Mouse (Mus musculus) yolk sac, embryonic 10.5 days (tissue): ENCODE results near the gene Parp6.

ENCODE experiments used
- DNase-seq: peaks from one replicate; pipeline ENCODE4 v3.0.0-alpha.2; 2017; ENCODE audit warnings: low spot score

The Parp6 gene

DNA sequence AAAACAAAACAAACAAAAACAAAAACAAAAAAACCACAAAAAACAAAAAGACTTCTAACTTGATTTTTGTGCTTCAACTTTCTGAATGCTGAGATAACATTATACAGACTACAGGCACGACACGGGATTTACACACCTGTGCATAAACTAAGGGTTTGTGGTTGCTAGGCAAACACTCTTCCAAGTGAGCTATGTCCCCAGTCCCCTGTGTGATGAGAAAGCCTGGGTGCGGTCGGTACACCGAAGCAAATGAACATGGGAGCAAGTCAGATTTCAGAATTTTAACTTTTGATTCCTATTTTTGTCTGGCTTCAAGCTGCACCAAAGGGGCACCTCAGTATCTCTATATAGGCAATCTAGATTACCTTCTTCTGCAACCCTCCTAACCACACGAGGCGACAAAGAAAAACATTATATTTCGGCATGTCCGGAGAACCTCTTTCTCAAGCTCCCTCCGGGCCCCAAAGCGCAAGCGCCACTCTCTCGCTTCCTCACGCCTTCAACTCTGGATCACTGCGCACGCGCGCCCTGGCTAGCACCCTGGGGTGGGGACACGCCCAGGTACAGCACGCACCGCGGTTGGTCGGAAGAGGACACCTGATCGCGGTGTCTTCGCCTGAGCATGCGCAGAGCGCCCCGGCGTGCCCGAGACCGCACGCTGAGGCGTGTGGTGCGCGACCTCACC, at the start of gene Parp6:
Gene Parp6, plus strand, starts transcription at position 663 of the 685 bp plus-strand sequence.
- DNase-seq: peak; percentile 99

DNA sequence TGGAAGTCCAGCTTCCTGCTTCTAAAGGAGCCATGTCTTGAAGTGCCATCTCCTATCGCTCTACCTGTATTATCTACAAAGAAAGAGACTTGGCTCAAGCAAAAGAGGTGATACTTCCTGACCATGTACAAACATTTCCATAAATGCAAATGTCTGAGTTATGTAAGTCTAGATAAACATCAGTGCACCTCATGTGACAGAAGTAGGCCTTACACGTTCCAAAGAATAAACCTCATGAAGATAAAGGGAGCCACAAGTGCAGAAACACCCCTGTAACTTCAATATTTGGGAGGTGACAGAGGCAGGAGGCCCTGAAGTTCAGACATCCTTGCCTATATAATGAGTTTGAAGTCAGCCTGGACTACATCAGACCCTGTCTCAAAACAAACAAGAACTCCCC, 45.2 kb upstream of the Parp6 start:
- DNase-seq: no peak

DNA sequence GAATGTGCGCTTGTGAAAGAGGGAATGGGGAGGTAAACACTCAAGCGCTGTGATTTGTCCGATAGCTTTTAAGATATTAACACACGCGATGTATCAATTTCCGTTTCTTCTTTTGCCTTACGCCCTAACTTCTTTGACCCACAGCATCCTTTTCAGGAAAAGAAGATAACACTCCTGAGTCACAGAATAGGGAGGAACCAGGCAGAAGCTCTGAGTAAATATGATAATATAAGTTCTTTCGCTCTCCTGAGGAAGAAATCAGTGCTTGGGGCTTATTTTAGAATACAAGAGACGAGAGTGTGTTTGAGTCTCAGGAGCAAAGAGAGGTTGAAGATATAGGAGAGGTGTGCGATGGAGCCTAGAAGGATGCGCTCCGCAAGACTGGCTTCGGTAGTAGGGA, 39.7 kb upstream of the Parp6 start:
- no peak for DNase-seq

DNA sequence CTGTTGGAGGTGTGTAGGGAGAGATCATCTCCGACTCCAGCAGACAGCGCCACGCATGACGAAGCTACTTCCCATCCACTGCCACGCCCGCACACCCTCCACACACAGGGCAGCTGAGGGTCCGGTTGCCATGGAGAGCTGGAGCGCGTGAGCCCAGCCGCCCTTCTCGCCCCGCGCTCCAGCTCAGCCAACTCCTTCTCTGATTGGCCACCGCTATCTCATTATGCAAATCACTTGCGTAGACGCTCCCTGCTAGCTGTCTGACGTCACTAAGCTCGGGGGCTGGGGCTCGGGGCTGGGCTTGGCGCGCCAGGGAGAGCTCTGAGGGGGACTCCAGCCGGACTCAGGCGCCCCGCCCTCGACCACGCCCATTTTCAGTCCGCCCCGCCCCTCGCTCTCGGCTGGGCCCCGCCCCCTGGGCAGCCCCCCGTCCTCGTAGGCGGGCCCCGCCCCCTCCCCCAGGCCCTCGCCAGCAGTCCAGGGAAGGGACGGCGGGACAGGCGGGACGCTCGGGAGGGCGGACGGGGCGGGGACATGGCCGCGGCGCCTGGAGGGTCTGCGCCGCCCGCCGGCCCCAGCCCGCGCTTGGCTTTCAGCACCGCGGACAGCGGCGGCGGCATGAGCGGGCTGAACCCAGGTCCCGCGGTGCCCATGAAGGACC, 39.1 kb upstream of the Parp6 start, which contains the start of gene Celf6:
Gene Celf6, plus strand, starts transcription at position 74 of the 661 bp plus-strand sequence.
- peak; percentile 100 for DNase-seq

DNA sequence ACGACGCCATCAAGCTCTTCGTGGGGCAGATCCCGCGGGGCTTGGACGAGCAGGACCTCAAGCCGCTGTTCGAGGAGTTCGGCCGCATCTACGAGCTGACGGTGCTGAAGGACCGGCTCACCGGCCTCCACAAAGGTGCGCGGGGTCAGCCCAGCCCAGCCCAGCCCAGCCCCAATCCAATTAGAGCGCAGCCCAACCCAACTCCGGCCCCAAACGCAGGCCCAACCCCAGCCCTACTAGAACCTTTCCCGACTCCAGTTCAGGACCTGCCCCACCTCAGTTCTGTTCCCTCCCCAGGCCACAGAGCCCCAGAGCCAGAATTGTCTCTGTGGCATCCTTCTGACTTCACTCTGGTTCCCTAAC, 38.6 kb upstream of the Parp6 start:
- no peak for DNase-seq

DNA sequence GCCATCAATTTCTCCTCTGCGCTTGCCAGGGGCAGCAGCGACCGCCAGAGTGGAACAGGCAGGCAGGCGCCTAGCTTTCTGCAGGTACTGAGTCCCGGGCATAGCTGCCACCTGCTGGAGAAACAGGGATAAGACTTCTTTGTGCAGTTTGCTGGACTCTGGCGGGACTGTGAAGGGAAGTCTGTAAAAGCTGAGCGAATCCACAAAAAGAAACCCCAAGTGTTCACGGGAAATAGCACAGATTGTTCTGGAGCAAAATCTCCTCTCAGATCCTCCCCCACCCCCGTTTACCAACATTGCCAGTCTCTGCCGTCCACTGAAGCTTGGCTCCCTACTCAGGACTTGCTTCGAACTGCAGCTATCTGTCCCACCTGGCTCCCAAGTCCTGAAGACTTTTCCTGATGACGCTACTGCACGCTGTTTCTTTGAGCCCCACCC, 32.2 kb upstream of the Parp6 start:
- peak; percentile 63 for DNase-seq

DNA sequence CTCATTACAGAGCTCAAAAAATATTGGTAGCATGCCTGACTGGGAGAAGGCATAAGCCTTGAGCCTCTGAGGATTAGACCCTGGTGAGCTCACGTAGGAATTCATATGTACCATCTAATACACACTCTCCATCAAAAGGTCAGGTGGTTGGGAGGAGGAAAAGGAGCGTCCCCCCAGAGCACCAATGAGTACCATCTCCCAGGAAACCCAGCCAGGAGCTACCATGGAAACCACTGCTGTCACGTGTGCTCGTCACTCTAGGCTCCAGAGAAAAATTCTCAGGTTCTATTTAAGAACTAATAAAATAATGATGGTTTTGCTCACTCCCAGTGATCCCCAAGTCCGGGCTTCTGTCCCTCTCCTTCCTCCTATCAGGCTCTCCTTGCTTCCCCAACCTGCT, 28.8 kb upstream of the Parp6 start:
- no peak for DNase-seq

DNA sequence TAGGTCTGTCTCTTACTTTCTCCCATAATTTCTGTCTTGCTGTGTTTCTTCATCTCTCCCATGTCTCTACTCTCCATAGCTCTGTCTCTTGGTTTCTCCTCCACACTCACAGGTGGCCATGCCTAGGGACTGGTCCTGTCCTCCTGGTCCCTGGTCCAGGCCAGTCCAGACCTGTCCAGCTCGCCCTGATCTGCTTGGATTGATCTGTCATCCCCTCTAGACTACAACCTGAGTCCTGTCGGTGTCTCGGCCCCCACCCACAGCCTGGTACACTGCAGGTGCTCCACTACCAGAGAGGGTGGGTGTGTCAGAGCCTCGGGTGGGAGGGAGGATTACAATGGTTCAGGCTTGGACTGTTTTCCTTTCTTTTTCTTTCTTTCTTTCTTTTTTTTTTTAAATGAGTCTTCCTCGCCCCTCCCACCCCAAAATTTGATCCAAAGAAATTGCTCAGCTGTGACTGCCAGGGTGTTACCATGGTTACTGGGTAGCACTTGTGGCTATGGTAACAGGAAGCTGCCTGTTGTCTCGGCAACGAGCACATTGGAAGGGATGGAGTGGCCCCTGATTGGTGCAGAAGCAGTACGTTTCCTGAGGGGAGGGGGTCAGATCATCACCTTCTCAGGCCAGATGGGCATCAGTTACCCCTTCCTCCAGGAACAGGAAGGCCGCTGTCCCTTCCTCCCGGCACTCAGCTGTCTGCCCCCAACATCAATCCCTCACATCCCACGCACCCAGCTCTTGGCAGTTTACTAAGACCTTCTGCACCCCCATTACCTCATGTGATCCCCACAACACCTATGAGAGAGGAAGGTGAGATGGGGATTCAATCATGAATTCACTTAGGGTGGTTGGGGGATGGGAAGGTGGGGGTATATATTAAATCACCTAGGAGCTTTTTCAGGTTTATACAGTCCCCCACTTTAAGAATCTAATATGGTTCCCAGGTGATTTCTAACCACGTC, 28.1 kb upstream of the Parp6 start:
- no peak for DNase-seq

DNA sequence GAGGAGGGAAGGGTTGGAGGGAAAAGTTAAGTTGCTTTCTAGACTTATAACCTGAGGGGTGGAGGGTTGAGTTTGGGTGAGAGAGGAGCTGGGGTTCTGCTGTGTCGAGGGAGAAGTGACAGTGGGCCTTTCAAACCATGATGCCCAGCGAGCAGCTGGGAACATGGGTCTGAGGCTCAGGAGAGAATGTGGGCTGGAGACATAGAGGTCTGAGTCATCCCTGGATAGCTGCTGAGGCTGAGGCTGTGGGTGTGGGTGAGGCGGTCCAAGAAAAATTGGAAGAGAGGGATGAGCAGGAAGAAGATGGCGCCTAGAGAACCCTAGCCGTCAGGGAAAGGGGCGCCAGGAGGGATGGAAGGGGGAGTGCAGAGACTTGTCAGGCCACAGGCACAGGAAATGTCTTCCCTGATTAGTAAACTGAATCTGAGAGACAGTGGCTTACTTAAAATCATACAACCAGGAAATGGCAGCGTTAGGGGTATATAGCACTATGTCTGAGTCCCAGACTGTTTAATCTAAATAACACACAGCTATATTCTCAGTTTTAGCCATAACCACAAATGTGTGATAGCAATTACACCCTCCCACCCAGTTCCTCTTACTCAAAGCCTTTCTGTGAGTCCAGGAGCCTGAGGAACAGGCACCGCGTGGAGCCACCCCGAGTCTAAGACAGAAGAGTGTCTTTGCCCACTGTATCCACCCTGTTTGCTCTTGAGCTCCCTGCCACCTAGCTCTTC, 27.2 kb upstream of the Parp6 start:
- no peak for DNase-seq

DNA sequence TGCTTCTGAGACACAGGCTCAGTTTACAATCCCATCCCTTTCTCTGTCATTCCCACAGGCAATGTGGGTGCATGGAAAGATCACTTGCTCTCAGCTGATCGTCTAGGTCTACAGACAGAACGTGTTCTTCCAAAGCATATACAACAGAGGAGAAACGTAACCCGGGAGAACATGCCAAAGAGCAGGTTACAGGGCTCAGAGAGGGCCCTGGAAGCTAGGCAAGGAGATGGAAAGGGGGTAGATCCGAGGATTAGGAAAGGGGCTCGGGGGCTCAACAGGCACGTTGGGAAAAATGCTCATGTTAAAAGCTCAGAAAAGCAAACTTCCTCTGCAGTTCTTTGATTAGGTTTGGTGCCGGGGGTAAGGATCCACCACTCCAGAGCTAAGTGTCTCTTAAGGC, 15.4 kb upstream of the Parp6 start:
- no peak for DNase-seq

DNA sequence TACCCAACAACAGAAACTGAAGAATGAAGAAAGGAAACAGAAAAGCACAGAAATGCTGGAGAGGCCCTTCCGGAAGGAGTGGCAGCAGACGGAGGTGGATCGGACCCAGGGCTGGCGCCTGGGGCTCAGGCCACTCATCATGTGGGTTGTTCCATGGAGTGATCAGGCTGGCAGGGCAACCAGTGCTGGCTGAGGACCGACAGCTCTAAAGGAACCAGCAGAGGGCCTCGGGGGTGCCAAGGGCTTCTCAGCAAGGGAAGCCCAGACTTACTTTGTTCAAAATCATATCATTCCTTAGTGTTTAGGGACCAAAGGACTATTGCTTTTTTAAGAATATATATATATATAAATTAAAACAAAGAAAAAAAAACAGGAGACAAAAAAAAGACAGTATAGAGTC, 11.1 kb upstream of the Parp6 start:
- no peak for DNase-seq

DNA sequence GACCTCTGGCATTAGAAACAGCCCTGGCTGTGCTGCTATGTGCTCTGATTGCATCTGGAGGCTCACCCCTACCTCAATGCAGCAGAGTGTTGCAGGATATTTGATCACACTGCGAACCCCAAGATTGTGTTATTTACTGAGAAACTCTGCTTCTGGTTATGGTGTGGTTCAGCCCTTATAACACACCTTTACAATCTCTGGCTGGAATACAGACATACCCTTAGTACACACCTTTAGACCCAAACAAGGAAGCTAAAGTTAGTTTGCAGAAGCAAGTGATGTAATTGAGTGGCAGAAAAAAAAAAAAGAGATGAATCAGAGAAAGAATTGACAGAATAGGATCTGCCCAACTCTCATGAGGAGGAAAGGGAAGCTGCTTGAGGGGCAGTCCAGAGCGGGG, 6.1 kb upstream of the Parp6 start:
- DNase-seq: no peak

DNA sequence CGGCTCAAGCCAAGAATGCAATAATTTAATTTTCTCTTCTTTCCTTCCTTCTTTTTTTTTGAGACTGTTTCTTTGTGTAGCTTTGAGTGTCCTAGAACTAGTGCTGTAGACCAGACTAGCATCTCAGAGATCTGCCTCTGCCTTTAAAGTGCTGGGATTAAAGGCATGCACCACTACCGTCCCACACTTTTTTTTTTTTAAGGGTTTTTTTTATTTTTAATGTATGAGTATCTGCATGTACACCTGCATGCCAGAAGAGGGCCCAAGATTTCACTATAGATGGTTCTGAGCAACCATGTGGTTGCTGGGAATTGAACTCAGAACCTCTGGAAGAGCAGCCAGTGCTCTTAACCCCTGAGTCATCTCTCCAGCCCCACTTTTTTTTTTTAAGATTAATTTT, 1.3 kb upstream of the Parp6 start:
- DNase-seq: no peak

DNA sequence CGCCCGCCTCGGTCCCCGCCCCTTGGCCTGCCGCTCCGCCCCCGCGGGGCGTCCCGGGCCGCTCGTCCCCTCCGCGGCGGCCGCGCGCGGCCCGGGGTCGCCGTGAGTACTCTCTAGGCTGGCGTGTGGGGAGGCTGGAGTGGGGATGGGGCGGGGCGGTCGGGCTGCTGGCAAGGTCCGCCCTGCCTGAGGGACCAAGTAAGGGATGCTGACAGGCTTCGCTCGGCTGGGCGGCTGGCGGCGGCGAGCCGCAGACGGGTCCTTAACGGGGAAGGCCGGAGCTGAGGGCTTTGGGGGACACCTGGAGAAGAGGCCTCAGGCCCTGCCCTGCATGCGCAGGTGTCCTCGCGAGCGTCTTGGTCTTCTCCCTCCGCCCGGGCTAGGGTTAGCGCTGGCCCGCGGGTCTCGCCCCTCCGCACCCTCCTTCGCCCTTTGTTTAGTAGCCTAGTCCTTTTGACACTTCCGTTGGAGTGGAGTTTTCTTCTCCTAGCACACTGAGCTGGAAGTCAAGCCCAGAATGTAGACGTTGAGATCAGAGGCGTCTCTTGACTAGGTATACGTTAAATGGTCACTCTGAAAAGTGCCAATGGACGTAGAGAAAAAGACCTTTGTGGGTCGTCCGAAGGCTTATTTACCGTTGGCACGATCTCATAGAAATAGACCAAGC, 356 bp downstream of the Parp6 start:
- no peak for DNase-seq

DNA sequence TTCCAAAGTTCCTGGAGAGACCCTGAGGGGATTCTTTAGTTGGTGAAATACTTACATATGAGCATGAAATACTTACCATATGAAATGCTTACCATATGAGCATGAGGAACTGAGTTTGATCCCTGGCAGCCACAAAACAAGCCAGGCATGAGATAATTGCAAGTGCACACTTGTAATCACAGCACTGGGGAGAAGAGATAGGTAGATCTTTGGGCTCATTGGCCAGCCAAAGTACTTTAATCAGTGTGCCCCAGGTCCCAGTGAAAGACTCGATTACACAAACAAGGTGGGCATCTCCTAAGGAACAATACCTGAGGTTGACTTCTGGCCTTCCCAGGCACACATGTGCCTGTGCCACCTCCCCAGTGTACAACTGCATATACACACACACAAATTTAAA, 21.3 kb downstream of the Parp6 start:
- no peak for DNase-seq

DNA sequence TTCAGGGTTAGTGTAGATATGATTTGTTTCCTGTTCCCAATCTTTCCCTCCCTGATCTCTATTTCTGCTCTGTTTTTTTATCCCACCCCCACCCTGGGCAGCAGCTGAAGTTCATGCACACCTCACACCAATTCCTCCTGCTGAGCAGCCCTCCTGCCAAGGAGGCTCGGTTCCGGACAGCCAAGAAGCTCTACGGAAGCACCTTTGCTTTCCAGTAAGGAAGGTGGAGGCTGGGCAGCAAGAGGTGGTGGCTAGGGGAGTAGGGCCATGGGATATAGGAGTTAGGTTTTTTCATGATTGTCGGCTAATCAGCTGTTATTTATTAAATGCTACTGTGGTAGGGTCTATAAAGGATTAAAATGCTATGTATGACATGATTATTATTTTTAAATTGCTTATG, 22.9 kb downstream of the Parp6 start:
- no peak for DNase-seq

DNA sequence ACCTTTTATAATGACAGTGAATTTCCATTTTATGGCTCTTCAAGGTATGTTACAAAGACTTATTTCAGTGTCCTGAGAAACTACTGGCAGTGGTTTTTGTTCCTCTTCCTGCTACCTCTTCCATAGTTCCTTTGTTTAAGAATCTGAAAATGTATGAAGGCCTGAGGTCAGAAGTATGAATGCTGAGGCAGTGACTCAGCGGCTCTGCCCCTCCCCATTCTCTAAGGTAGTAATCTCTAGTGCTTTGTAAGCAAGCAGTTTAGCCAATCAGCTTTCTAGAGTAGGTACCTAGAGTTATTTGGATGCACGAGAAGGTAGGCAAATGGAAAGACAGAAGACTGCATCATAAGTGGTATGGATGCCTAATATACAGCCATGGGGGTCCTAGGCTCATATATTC, 24.2 kb downstream of the Parp6 start:
- DNase-seq: no peak

DNA sequence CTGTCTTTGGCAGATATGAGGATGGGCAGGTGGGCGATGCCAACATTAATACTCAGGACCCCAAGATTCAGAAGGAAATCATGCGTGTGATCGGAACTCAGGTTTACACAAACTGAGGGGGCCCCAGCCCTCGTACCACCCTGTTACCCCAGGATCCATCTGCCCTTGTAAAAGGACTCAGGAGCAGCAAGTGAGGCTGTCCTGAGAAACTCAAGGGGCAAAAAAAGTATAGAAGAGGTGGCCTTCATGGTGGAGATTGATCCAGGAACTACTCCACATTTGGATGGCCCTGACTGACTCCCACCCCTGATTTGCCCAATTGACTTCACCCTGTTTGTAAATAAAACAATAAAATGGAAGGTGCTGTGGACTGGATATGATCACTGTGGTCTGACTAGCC, 32.8 kb downstream of the Parp6 start:
- no peak for DNase-seq

DNA sequence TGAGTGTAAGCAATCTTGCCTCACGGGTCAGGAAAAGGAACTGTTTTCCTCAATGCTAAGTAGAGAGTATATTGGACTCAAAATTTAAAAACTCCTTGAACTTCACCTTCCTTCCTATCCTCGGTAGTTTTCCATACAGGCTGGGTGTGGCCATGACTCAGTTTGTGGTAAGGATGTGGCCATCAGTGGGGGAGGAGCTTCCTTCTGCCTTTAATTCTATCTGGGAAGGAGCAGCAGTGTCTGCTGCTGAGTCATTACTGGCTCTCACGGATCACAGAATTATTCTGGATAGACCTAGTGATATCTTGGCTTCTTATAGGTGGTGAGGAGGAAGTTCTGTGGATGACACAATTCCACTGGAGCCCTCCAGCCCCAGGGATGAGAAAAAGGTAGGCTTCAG, 36.3 kb downstream of the Parp6 start:
- no peak for DNase-seq

DNA sequence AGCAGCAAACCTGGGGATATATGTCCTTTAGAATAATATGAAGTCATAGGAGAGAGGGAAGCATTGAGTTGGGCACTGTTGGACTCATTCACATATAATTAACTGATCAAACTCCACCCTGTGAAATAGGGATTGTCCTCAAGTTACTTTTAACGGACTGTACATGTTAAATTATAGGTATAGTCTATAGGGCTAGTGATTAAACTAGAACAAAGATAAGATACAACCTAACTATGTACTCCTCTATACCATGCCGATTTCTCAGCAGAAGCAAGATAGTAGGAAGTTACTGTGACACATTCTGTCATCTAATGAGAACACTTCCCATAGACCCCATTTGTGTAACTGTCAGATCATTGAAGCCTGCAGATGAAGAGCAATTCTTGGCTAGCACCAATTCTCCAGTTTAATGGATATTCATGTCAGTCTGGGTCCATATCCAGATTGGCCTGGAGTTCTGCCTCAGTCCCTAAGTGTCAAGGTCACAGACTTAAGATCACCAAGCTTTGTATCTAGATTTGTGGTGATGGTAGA, 37.4 kb downstream of the Parp6 start:
- DNase-seq: no peak

DNA sequence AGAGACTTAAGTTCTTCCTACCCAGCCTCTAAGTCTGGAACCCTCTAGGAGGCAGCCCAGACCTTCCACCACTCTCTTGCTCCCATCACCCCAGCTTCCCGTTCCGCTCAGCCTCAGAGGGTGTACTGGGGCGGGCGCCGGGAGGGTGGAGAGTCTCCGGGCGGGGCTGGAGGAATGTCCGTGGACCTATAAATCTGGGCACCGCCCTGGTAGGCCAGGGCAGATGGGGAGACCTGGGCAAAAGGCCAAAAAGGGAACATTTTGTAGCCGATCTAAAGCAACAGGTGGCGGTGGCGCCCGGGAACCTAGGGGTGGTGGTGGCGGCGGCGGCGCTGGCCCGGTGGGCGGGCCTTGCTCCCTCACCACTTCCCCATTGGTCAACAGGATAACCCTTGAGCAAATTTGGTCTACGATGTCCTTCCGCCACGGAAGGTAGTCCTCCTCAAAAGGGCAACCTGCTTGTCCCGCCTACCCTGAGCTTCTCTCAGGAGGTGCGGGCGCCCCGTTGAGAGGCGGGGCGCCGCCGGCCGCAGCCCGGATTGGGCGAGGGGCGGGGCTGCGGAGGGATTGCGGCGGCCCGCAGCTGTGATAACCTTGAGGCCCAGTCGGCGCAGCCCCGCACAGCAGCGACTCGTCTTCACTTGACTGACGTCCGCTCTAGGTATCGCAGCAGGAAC, 39.0 kb downstream of the Parp6 start, which contains the start of gene Pkm:
Gene Pkm, plus strand, starts transcription at position 411 of the 677 bp plus-strand sequence.
- peak; percentile 98 for DNase-seq
